Mouse (Mus musculus): Measurements from ENCODE around the gene Sec1.

The Sec1 gene

GRCm38 (mm10) chr7:45639561-45640027, 54.6 kb downstream of the Sec1 start, which contains the start of gene Mamstr:
TSS of gene Mamstr (plus strand) at chr7:45639977.
- peak; percentile 16 for DNase-seq

- peak; percentile 82 for DNase-seq
Measured at GRCm38 (mm10) chr7:45638623-45639401, 55.4 kb downstream of the Sec1 start.

- no peak for DNase-seq
Measured at GRCm38 (mm10) chr7:45637710-45638109, 56.5 kb downstream of the Sec1 start.

GRCm38 (mm10) chr7:45635711-45636688, 58.2 kb downstream of the Sec1 start:
- DNase-seq, result no peak

- DNase-seq, result no peak
Measured at GRCm38 (mm10) chr7:45634946-45635681, 59.1 kb downstream of the Sec1 start.

- DNase-seq, result peak; percentile 32
Measured at GRCm38 (mm10) chr7:45632499-45632898, 61.7 kb downstream of the Sec1 start.

GRCm38 (mm10) chr7:45630064-45630907, 63.9 kb downstream of the Sec1 start:
- no peak for DNase-seq

- peak; percentile 86 for DNase-seq
Measured at GRCm38 (mm10) chr7:45628364-45629294, 65.6 kb downstream of the Sec1 start.
